Mouse (Mus musculus) CH12.LX (cell line): ENCODE measurements around the gene Acsl1. TPM values are rescaled to one million over a fixed set of nuclear protein-coding genes. Genes with fewer than 3 reads are reported as not detected.

Source experiments
- DNase-seq: peaks from one replicate; pipeline ENCODE4 v3.0.0-alpha.2; 2013; ENCODE audit errors: extremely low read depth
- H3K27ac ChIP-seq: 2 replicates; pipeline ENCODE4 v1.5.1; 2012; ENCODE audit warnings: low read depth, mild to moderate bottlenecking, control low read depth, moderate library complexity; ENCODE audit not compliant: insufficient read depth
- H3K27me3 ChIP-seq: replicated peaks from 2 replicates; pipeline ENCODE3; 2012; ENCODE audit warnings: inconsistent platforms
- H3K36me3 ChIP-seq, 2 experiments: replicated peaks in 1 of 2; 2 replicates each; pipeline versions ENCODE3 to v1.6.1; 2012; ENCODE audit warnings: inconsistent platforms in 1 of 2, low read length in 1 of 2, mild to moderate bottlenecking in 1 of 2, mixed read lengths in 1 of 2, moderate library complexity in 1 of 2; ENCODE audit not compliant: control insufficient read depth in 1 of 2, insufficient read depth in 1 of 2
- H3K4me1 ChIP-seq, 2 experiments: 2 replicates each; pipeline ENCODE4 v1.6.1; 2012; ENCODE audit warnings: inconsistent platforms in 1 of 2, moderate library complexity in 1 of 2; ENCODE audit not compliant: insufficient read depth in 2 of 2, control insufficient read depth in 1 of 2
- H3K4me2 ChIP-seq: 2 replicates; pipeline ENCODE4 v1.6.1; 2012; ENCODE audit warnings: low read depth, mild to moderate bottlenecking, control low read depth; ENCODE audit not compliant: poor library complexity, insufficient read depth, severe bottlenecking
- H3K4me3 ChIP-seq, 3 experiments: fragments of 150-350 bp in 1 of 3; sonication (generic) in 1 of 3; replicated peaks in 1 of 3; 2 replicates each; pipeline versions ENCODE3 to v1.5.1; 2011 to 2012; ENCODE audit warnings: low read depth in 2 of 3, low read length in 2 of 3, mild to moderate bottlenecking in 2 of 3, moderate library complexity in 2 of 3, control low read depth in 1 of 3, improper control_type of control experiment in 1 of 3, inconsistent platforms in 1 of 3, mixed read lengths in 1 of 3; ENCODE audit not compliant: poor library complexity in 1 of 3
- H3K79me2 ChIP-seq: replicated peaks from 2 replicates; pipeline ENCODE4 v1.6.1; 2012; ENCODE audit warnings: mild to moderate bottlenecking, moderate library complexity; ENCODE audit not compliant: control insufficient read depth, poor library complexity, insufficient read depth, severe bottlenecking; ENCODE audit errors: extremely low read depth
- H3K9ac ChIP-seq: 2 replicates; pipeline ENCODE4 v1.6.1; 2012; ENCODE audit warnings: low read depth, mild to moderate bottlenecking, control low read depth, moderate library complexity; ENCODE audit not compliant: insufficient read depth
- H3K9me3 ChIP-seq: replicated peaks from 2 replicates; pipeline ENCODE3; 2012; ENCODE audit warnings: low read length, inconsistent platforms, mixed read lengths
- CHD1 ChIP-seq: IDR thresholded peaks from 2 replicates; pipeline ENCODE4 v1.6.1; 2012; ENCODE audit warnings: low read depth, low read length, improper control_type of control experiment, inconsistent platforms
- CHD2 ChIP-seq: IDR thresholded peaks from 2 replicates; pipeline ENCODE4 v1.6.1; 2011; ENCODE audit warnings: low read length, improper control_type of control experiment
- ELF1 ChIP-seq: IDR thresholded peaks from 2 replicates; pipeline ENCODE4 v1.6.1; 2014; ENCODE audit warnings: low read depth, mild to moderate bottlenecking, inconsistent platforms, low read length, improper control_type of control experiment
- EP300 ChIP-seq: IDR thresholded peaks from 2 replicates; pipeline ENCODE4 v1.6.1; 2011; ENCODE audit warnings: low read length, improper control_type of control experiment
- GABPA ChIP-seq: IDR thresholded peaks from 2 replicates; pipeline ENCODE4 v1.6.1; 2012; ENCODE audit warnings: low read depth, low read length, improper control_type of control experiment, inconsistent platforms; ENCODE audit not compliant: insufficient replicate concordance
- IRF4 ChIP-seq: IDR thresholded peaks from 2 replicates; pipeline ENCODE4 v1.6.1; 2014; ENCODE audit warnings: low read depth, mild to moderate bottlenecking, inconsistent platforms, low read length, improper control_type of control experiment
- KAT2A ChIP-seq: IDR thresholded peaks from 2 replicates; pipeline ENCODE4 v1.6.1; 2012; ENCODE audit warnings: low read length, improper control_type of control experiment, inconsistent platforms; ENCODE audit not compliant: insufficient replicate concordance
- MAFK ChIP-seq: IDR thresholded peaks from 2 replicates; pipeline ENCODE4 v1.6.1; 2011; ENCODE audit warnings: low read length, improper control_type of control experiment; ENCODE audit not compliant: insufficient replicate concordance
- MAX ChIP-seq: IDR thresholded peaks from 2 replicates; pipeline ENCODE4 v1.6.1; 2011; ENCODE audit warnings: low read length, improper control_type of control experiment
- MAZ ChIP-seq: IDR thresholded peaks from 2 replicates; pipeline ENCODE4 v1.6.1; 2012; ENCODE audit warnings: low read depth, mild to moderate bottlenecking, inconsistent platforms, low read length, improper control_type of control experiment, moderate library complexity
- MEF2A ChIP-seq: IDR thresholded peaks from 2 replicates; pipeline ENCODE4 v1.6.1; 2014; ENCODE audit warnings: low read depth, mild to moderate bottlenecking, inconsistent platforms, low read length, improper control_type of control experiment, borderline replicate concordance
- MYC ChIP-seq: IDR thresholded peaks from 2 replicates; pipeline ENCODE4 v1.6.1; 2011; ENCODE audit warnings: low read depth, mild to moderate bottlenecking, improper control_type of control experiment, low read length
- NELFE ChIP-seq: IDR thresholded peaks from 2 replicates; pipeline ENCODE4 v1.6.1; 2011; ENCODE audit warnings: low read depth, low read length, improper control_type of control experiment
- NRF1 ChIP-seq: IDR thresholded peaks from 2 replicates; pipeline ENCODE4 v1.6.1; 2014; ENCODE audit warnings: low read depth, mild to moderate bottlenecking, inconsistent platforms, low read length, improper control_type of control experiment, moderate library complexity
- PAX5 ChIP-seq: IDR thresholded peaks from 2 replicates; pipeline ENCODE4 v1.6.1; 2012; ENCODE audit warnings: low read length, inconsistent platforms, mixed read lengths
- POLR2A ChIP-seq: IDR thresholded peaks from 2 replicates; pipeline ENCODE4 v1.6.1; 2011; ENCODE audit warnings: low read depth, mild to moderate bottlenecking, improper control_type of control experiment, low read length
- POLR2AphosphoS2 ChIP-seq: IDR thresholded peaks from 2 replicates; pipeline ENCODE4 v1.6.1; 2011; ENCODE audit warnings: low read depth, low read length, improper control_type of control experiment
- RAD21 ChIP-seq: IDR thresholded peaks from 2 replicates; pipeline ENCODE4 v1.6.1; 2011; ENCODE audit warnings: low read depth, mild to moderate bottlenecking, low read length, improper control_type of control experiment, moderate library complexity
- TCF12 ChIP-seq: IDR thresholded peaks from 2 replicates; pipeline ENCODE4 v1.6.1; 2014; ENCODE audit warnings: low read depth, mild to moderate bottlenecking, inconsistent platforms, low read length, improper control_type of control experiment
- UBTF ChIP-seq: IDR thresholded peaks from 2 replicates; pipeline ENCODE4 v1.6.1; 2012; ENCODE audit warnings: low read depth, mild to moderate bottlenecking, inconsistent platforms, low read length, improper control_type of control experiment, moderate library complexity
- ZC3H11A ChIP-seq: IDR thresholded peaks from 2 replicates; pipeline ENCODE4 v1.6.1; 2012; ENCODE audit warnings: low read depth, mild to moderate bottlenecking, inconsistent platforms, low read length, improper control_type of control experiment
- ZKSCAN1 ChIP-seq: IDR thresholded peaks from 2 replicates; pipeline ENCODE4 v1.6.1; 2012; ENCODE audit warnings: low read depth, inconsistent platforms, low read length, improper control_type of control experiment, borderline replicate concordance
- dilution Hi-C: fragments of 300-500 bp; cut with MboI; formaldehyde crosslinking; loops from 2 replicates; pipeline ENCODE4 v1.14.3; 2020; ENCODE audit warnings: low sequenced_read_pairs; ENCODE audit not compliant: extremely low pct_unique_long_range_greater_than_20kb, extremely low pct_ligation_motif_present
- in situ Hi-C: fragments of 300-500 bp; cut with MboI; formaldehyde crosslinking; loops from 3 replicates; pipeline ENCODE4 v1.14.3; 2019; ENCODE audit warnings: low sequenced_read_pairs, low pct_ligation_motif_present, low pct_unique_long_range_greater_than_20kb, mixed read lengths
- polyA plus RNA-seq: library from polyadenylated mRNA; unstranded; fragments of >175 nt; gene quantifications from 2 replicates; pipeline ENCODE4 v1.2.1, GENCODE M21; 2012; ENCODE audit warnings: low read depth; ENCODE audit not compliant: insufficient read length
- total RNA-seq, 2 experiments: library from RNA; depleted of rRNA; stranded (reverse); fragments of 300-350 nt in 1 of 2; fragments of >200 nt in 1 of 2; gene quantifications; 2 replicates each; pipeline ENCODE4 v1.2.3; 2012 to 2014

Gene Acsl1
- total and polyA plus RNA-seq, 3 experiments = 8.7 to 27.9 (median 19.5) TPM

DNA sequence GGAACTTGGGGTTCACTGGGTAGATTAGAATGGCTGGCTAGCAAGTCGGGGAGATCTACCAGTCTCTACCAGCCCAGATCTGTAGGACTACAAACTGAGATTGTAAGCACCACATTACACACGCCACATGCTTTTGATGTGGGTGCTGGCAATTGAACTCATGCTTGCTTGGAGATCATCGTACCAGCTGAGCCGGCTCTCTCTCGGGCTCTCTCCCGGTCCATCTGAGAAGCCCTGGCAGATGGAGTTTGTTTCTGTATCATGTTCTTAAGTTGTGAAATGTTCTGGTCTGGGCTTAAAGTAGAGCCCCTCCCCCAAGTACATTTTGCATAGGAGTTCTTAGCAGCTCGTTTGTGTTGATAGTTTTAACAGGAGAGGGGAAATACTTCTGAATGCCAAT lies 72.4 kb downstream of the Acsl1 start:
- no peak for DNase-seq
- H3K79me2 ChIP-seq = no peaks in the 10 kb centered on the region
- no peak overlapping the region for H3K4me2 ChIP-seq
- H3K27ac ChIP-seq = no peak overlapping the region
- TF ChIP-seq ZKSCAN1 (no peak), MAFK (no peak), KAT2A (no peak), IRF4 (no peak), ELF1 (no peak), TCF12 (no peak), CHD2 (no peak), CHD1 (no peak), MAZ (no peak), NRF1 (no peak), POLR2A (no peak)
- H3K36me3 ChIP-seq = no peaks in the 10 kb centered on the region
- in situ Hi-C loops (no loop called here), dilution Hi-C loops (no loop called here)
- no peaks in the 10 kb centered on the region for H3K9me3 ChIP-seq
- no peaks in the 10 kb centered on the region for H3K27me3 ChIP-seq
- H3K9ac ChIP-seq = no peak overlapping the region
- no peak overlapping the region for H3K4me3 ChIP-seq
- peaks cover 0 to 6% of the 10 kb centered on the region in 2 experiments; a peak in 1 of 4 replicates for H3K4me1 ChIP-seq

DNA sequence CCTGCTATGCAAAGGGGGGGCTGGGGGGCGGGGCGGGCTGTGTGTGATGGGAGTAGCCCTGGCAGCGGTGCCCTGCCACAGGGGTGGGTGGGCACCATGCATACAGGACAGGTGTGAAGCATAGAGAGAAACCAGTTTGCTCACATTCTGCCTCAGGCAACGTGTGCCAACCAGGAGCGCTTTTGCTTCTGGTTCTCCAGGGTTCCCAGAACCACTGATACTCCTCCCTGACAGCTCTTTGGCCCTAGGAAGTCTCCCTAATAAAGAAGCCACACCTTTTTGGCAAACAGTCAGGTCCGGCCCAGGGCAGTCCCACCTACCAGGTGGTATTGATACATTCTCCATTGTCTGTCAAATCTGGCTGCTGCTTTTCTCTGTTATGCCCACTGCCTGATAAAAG lies 72.8 kb downstream of the Acsl1 start:
- in situ Hi-C loops = no loop called here
- H3K4me1 ChIP-seq = peaks cover 0 to 11% of the 10 kb centered on the region in 2 experiments; a peak in 1 of 4 replicates

More for the DNA sequence above, 72.8 kb downstream of the Acsl1 start:
- DNase-seq = no peak
- H3K27me3 ChIP-seq = no peaks in the 10 kb centered on the region
- H3K36me3 ChIP-seq = no peaks in the 10 kb centered on the region
- TF ChIP-seq MAZ (no peak), MAFK (no peak), UBTF (no peak), GABPA (no peak), POLR2AphosphoS2 (no peak), EP300 (no peak), RAD21 (no peak), IRF4 (no peak), MEF2A (no peak), MAX (no peak), ELF1 (no peak), ZC3H11A (no peak), NELFE (no peak), PAX5 (no peak), CHD1 (no peak), MYC (no peak)
- no peaks in the 10 kb centered on the region for H3K79me2 ChIP-seq
- H3K4me2 ChIP-seq = no peak overlapping the region
- no peaks in the 10 kb centered on the region for H3K9me3 ChIP-seq
- dilution Hi-C loops = no loop called here
- no peak overlapping the region for H3K9ac ChIP-seq
- H3K4me3 ChIP-seq = no peak overlapping the region
- no peak overlapping the region for H3K27ac ChIP-seq
